Mouse (Mus musculus) midbrain, embryonic 12.5 days (tissue): ENCODE measurements around the gene Tlnrd1. TPM values are rescaled to one million over a fixed set of nuclear protein-coding genes. Genes with fewer than 3 reads are reported as not detected.
"Not testable (repeated sequence)": the region's sequence is repeated elsewhere in the genome, so short reads cannot be mapped to it uniquely, and the experiment has no call there.

Source experiments
- ATAC-seq: fragments of 200-750 bp; cut with Nextera tagmentation; 2 replicates; pipeline ENCODE4 v1.8.0; 2017; ENCODE audit warnings: low read depth, moderate TSS enrichment, moderate library complexity; ENCODE audit not compliant: low FRiP score
- H3K27ac ChIP-seq: fragments of 300-500 bp; sonication (generic); replicated peaks from 2 replicates; pipeline ENCODE4 v1.5.1; 2016; ENCODE audit warnings: mild to moderate bottlenecking
- H3K27me3 ChIP-seq: fragments of 300-500 bp; sonication (generic); 2 replicates; pipeline ENCODE4 v1.6.1; 2016; ENCODE audit warnings: mild to moderate bottlenecking
- H3K36me3 ChIP-seq: fragments of 300-500 bp; sonication (generic); 2 replicates; pipeline ENCODE4 v1.6.1; 2016
- H3K4me1 ChIP-seq: fragments of 300-500 bp; sonication (generic); 2 replicates; pipeline ENCODE4 v1.6.1; 2016
- H3K4me2 ChIP-seq: fragments of 300-500 bp; sonication (generic); replicated peaks from 2 replicates; pipeline ENCODE4 v1.6.1; 2016; ENCODE audit warnings: mild to moderate bottlenecking, moderate library complexity
- H3K4me3 ChIP-seq: fragments of 300-500 bp; sonication (generic); 2 replicates; pipeline ENCODE4 v1.5.1; 2016; ENCODE audit warnings: mild to moderate bottlenecking
- H3K9ac ChIP-seq: fragments of 300-500 bp; sonication (generic); replicated peaks from 2 replicates; pipeline ENCODE4 v1.6.1; 2016; ENCODE audit warnings: mild to moderate bottlenecking, moderate library complexity
- H3K9me3 ChIP-seq: fragments of 300-500 bp; sonication (generic); 2 replicates; pipeline ENCODE4 v1.6.1; 2016; ENCODE audit warnings: mild to moderate bottlenecking
- WGBS: fragments of 180-500 bp; shearing (Covaris S2); methylation state at CpG from one replicate; pipeline ENCODE4 v1.1.7; 2016; 5-methylcytosine and 5-hydroxymethylcytosine counted together
- polyA plus RNA-seq: library from polyadenylated mRNA; unstranded; fragments of >200 nt; fragmentation: Nextera tagmentation; extraction: Ambion mirVana; gene quantifications from 2 replicates; pipeline ENCODE4 v1.2.1, GENCODE M21; 2016

The Tlnrd1 gene
- polyA plus RNA-seq, 1 experiment from 2014 or later, result 15.9 TPM

GRCm38 (mm10) chr7:83896077-83896740 lies 12.1 kb upstream of the Tlnrd1 start:
- H3K36me3 ChIP-seq, result peaks cover 51% of the 10 kb centered on the region
- H3K4me2 ChIP-seq, result no peak overlapping the region
- 97% methylated on average over 5 of the region's 5 CpGs for WGBS
- no peaks in the 10 kb centered on the region for H3K9me3 ChIP-seq
- no peaks in the 10 kb centered on the region for H3K27me3 ChIP-seq
- H3K4me1 ChIP-seq, result peaks cover 17% of the 10 kb centered on the region
- no peak overlapping the region for H3K4me3 ChIP-seq
- no peak overlapping the region for H3K27ac ChIP-seq
- no peak overlapping the region for H3K9ac ChIP-seq
- ATAC-seq, result no peak

DNA sequence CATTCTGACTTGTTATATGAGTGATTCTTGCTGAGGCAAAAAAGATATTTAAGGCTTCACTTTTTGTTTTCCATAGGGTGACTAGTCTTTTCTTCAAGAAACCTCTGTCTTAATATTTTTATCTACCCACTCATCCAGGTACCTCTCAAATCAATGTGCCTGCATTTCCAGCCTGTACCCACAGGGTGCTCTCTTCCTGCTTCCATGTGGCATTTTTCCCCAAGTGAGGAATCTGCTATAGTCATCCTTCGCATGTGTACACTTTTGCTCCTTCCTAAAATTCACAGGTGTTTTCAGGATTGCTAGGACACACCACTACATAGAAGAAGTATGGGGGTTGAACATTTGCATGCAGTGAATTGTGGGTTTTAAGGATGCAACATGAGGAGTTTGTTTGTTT lies 10.2 kb upstream of the Tlnrd1 start:
- peaks cover 36% of the 10 kb centered on the region for H3K36me3 ChIP-seq
- no peaks in the 10 kb centered on the region for H3K27me3 ChIP-seq
- peaks cover 17% of the 10 kb centered on the region for H3K4me1 ChIP-seq
- no peak for ATAC-seq
- no peak overlapping the region for H3K4me2 ChIP-seq
- H3K4me3 ChIP-seq, result no peak overlapping the region
- no peak overlapping the region for H3K27ac ChIP-seq
- H3K9me3 ChIP-seq, result no peaks in the 10 kb centered on the region
- H3K9ac ChIP-seq, result no peak overlapping the region
- 94% methylated on average over 1 of the region's 1 CpGs for WGBS

- peak overlapping the region; percentile 83 for H3K9ac ChIP-seq
- peak overlapping the region; percentile 79 for H3K4me3 ChIP-seq
- H3K27ac ChIP-seq, result peak overlapping the region; percentile 84
- H3K4me2 ChIP-seq, result peak overlapping the region; percentile 81
- H3K36me3 ChIP-seq, result peaks cover 16% of the 10 kb centered on the region
- no peaks in the 10 kb centered on the region for H3K9me3 ChIP-seq
- no peaks in the 10 kb centered on the region for H3K27me3 ChIP-seq
- 0% methylated on average over 20 of the region's 21 CpGs for WGBS
- peak; percentile 64; the same call in 1 of the 2 replicates for ATAC-seq
- peaks cover 17% of the 10 kb centered on the region for H3K4me1 ChIP-seq
Observed at GRCm38 (mm10) chr7:83892333-83892669, 8.2 kb upstream of the Tlnrd1 start.

DNA sequence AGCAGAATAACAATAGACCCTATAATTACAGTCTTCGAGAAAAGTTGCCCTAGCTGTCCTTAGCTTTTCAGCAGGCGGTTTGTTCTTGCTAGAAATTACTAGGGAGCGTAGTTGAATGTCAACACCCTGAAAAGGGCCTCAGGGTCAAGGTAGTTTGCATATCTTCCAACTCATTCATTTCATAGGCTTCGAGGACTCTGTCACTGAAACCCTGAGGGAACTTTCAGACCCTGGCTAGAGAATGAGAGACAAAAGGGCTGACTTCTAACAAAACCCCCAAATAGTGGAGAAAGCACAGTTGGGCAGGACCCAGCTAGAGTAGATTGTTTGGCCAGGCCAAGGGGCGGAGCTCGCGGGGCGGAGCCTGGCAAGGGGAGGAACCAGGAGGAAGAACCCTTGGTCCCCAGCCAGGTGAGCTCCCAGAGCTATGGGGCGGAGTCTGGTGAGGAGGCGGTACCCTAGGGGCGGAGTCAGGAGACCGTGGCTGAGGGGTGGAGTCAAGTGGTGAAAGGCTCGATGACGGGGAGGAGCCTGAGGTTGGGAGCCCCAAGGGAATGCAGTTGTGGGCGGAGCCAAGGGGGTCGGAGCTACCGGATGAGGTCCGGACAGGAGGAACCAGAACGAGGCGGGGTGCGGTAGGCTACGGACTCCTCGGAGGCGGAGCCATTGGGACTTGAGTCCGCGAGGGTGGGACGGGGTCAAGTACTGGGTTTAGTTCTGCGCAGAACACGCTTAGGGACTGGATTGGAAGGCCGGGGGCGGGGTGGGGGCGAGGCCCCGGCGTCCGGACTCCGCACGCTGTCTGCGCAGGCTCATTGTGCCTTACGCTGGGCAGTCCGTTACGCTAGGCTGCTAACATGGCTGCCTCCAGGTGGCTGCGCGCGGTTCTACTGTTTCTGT lies 7.6 kb upstream of the Tlnrd1 start:
- ATAC-seq, result peak; percentile 97
- Histone ChIP-seq H3K27me3 (no peaks in the 10 kb centered on the region), H3K4me2 (peak overlapping the region; percentile 81), H3K4me3 (peak overlapping the region; percentile 79), H3K36me3 (peaks cover 12% of the 10 kb centered on the region), H3K9me3 (no peaks in the 10 kb centered on the region), H3K27ac (peak overlapping the region; percentile 84), H3K9ac (peak overlapping the region; percentile 83), H3K4me1 (peaks cover 17% of the 10 kb centered on the region)
- 4% methylated on average over 44 of the region's 44 CpGs for WGBS

- not testable (repeated sequence) for H3K36me3 ChIP-seq
Observed at GRCm38 (mm10) chr7:83889946-83890345, 5.8 kb upstream of the Tlnrd1 start.

DNA sequence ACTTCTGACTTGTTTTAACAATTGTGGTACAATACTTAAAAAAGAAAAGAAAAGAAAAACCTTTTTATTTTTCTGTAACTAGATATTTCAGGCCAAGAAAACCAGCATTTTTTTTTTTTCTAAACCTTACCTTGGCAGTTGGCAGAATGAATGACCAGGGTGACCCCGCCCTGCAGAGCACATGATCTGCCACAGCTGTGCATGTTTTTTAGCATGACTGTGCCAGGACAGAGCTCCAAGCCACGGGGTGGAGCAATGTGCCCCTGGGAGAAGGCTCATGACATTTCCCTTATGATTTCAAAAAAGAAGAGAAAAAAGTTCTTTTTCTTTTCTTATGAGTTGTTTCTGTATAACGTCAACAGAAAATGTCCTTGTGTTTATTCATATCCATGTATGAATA lies 5.3 kb upstream of the Tlnrd1 start:
- H3K27ac ChIP-seq, result no peak overlapping the region
- no peaks in the 10 kb centered on the region for H3K36me3 ChIP-seq
- H3K4me1 ChIP-seq, result peaks cover 24% of the 10 kb centered on the region
- H3K4me2 ChIP-seq, result no peak overlapping the region
- ATAC-seq, result no peak
- H3K27me3 ChIP-seq, result no peaks in the 10 kb centered on the region
- H3K9ac ChIP-seq, result no peak overlapping the region
- WGBS, result 64% methylated on average over 3 of the region's 3 CpGs
- H3K9me3 ChIP-seq, result no peaks in the 10 kb centered on the region
- H3K4me3 ChIP-seq, result no peak overlapping the region

More at GRCm38 (mm10) chr7:83889946-83890345, 5.8 kb upstream of the Tlnrd1 start:
- H3K27me3 ChIP-seq, H3K4me3 ChIP-seq, H3K9me3 ChIP-seq, H3K4me2 ChIP-seq, H3K27ac ChIP-seq, ATAC-seq, H3K9ac ChIP-seq: not testable (repeated sequence)
- peaks cover 21% of the 10 kb centered on the region for H3K4me1 ChIP-seq
- 89% methylated on average over 5 of the region's 5 CpGs for WGBS

DNA sequence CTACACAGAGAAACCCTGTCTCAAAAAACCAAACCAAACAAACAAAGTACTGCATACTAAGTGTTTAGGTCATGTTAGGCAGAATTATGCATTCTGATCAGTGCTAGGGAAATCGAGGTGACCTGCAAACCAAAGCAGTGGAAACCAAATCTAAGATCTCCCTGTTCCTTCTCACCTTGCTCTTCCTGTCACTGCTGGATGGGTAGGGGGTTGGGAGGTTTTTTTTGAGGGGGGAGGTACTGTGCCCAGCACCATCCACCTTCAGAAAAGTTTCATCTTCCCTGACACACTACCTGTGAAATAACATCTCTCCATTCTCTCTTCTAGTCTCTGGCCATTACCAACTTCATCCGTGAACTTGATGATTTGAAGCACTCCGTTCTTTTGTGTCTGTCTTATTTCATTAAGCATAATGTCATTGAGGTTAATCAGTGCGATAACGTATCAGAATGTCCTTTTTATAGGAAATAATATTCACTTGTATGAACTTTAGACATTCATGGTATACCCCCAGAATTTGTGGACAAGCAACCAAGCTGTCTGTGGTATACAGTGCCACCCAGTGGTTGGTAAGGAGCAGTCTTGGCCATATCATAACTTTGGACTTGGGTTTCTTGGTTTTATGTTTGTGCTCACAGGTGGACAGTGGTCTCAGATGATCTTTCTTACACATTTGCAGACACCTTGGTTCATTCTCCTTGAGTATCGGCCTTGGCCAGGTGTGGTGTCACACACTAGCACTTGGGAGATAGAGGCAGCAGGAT lies 2.4 kb upstream of the Tlnrd1 start:
- no peak overlapping the region for H3K9ac ChIP-seq
- no peak overlapping the region for H3K4me3 ChIP-seq
- no peak for ATAC-seq
- peaks cover 6% of the 10 kb centered on the region; the same call in 1 of the 2 replicates for H3K36me3 ChIP-seq
- H3K27ac ChIP-seq, result no peak overlapping the region
- H3K4me2 ChIP-seq, result no peak overlapping the region
- WGBS, result 92% methylated on average over 6 of the region's 6 CpGs
- H3K4me1 ChIP-seq, result peaks cover 26% of the 10 kb centered on the region
- H3K9me3 ChIP-seq, result peaks cover 2% of the 10 kb centered on the region; the same call in 1 of the 2 replicates
- 0 out of 2 replicates have a peak, but pooled peaks cover 6% of the 10 kb centered on the region for H3K27me3 ChIP-seq

GRCm38 (mm10) chr7:83885835-83886234 lies 1.7 kb upstream of the Tlnrd1 start:
- no peak overlapping the region for H3K4me2 ChIP-seq
- WGBS, result 92% methylated on average over 4 of the region's 4 CpGs
- ATAC-seq, result no peak

DNA sequence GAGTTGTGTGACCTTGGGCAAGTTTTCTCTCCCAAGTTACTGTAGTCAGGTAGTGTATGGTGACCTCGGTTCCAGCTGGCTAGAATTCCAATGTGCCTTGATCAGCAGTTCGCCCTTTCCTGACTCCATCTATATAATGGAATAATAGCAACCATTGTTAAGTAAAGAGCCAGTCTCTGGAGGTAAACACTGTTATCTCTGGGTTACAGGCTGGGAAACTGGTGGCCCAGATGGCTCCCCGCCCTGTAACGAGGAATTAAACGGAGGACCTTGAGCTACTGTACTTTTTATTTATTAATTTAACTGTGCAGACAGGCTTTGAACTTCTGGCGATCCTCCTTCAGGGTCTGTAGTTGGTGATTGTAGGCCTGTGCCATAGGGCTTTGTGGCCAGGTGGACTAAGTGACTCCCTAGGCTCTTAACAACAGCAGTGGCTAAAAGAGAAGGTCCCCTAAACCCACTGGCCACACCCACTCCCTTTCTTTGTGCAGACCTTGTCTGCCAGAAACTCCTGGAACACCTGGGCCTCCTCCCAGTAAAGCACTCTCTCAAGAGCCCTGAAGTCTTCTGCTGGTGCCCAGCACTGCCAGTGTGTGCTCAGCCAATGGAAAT lies 922 bp upstream of the Tlnrd1 start:
- H3K4me1 ChIP-seq, result peaks cover 36% of the 10 kb centered on the region
- peak overlapping the region; percentile 87 for H3K4me2 ChIP-seq
- peak overlapping the region; percentile 62 for H3K4me3 ChIP-seq
- H3K27ac ChIP-seq, result peak overlapping the region; percentile 95
- peak overlapping the region; percentile 87; the same call in 1 of the 2 replicates for H3K9ac ChIP-seq
- 50% methylated on average over 6 of the region's 6 CpGs for WGBS
- peaks cover 2% of the 10 kb centered on the region; the same call in 1 of the 2 replicates for H3K9me3 ChIP-seq
- H3K27me3 ChIP-seq, result 0 out of 2 replicates have a peak, but pooled peaks cover 6% of the 10 kb centered on the region
- ATAC-seq, result no peak; the same call in 1 of the 2 replicates
- H3K36me3 ChIP-seq, result peaks cover 6% of the 10 kb centered on the region; the same call in 1 of the 2 replicates

More at GRCm38 (mm10) chr7:83885835-83886234, 1.7 kb upstream of the Tlnrd1 start:
- Histone ChIP-seq H3K27ac (no peak overlapping the region), H3K4me1 (peaks cover 32% of the 10 kb centered on the region), H3K9me3 (peaks cover 2% of the 10 kb centered on the region; the same call in 1 of the 2 replicates), H3K36me3 (peaks cover 6% of the 10 kb centered on the region; the same call in 1 of the 2 replicates), H3K27me3 (0 out of 2 replicates have a peak, but pooled peaks cover 6% of the 10 kb centered on the region), H3K9ac (no peak overlapping the region), H3K4me3 (no peak overlapping the region)

GRCm38 (mm10) chr7:83883276-83884020 lies 657 bp downstream of the Tlnrd1 start:
- peak overlapping the region; percentile 62 for H3K4me3 ChIP-seq
- peaks cover 2% of the 10 kb centered on the region; the same call in 1 of the 2 replicates for H3K9me3 ChIP-seq
- peak overlapping the region; percentile 87 for H3K9ac ChIP-seq
- H3K27me3 ChIP-seq, result 0 out of 2 replicates have a peak, but pooled peaks cover 6% of the 10 kb centered on the region
- peaks cover 6% of the 10 kb centered on the region; the same call in 1 of the 2 replicates for H3K36me3 ChIP-seq
- ATAC-seq, result peak; percentile 72
- under 1% methylated on average over 71 of the region's 91 CpGs for WGBS
- peaks cover 52% of the 10 kb centered on the region for H3K4me1 ChIP-seq
- H3K4me2 ChIP-seq, result peak overlapping the region; percentile 87
- H3K27ac ChIP-seq, result peak overlapping the region; percentile 95
